Mouse (Mus musculus): Measurements from ENCODE around the gene Map7d1.

DNA sequence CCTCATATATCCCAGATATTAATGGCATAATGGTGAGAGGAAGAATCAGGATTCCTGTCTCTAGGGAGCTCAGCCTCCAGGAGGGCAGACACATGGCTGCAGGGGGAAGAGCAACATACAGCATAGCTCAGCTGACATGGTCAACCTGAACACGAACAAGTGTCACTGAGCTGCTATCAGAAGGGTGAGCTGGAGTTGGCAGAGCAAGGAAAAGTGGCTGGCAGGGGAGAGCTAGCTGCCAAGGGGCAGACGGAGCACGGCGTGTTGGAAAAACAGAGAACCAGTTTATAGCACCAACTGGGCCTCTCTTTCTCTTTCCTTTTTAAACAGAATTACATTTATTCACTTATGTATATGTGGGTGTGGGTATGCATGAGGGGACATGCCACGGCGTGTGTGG, 13.6 kb downstream of the Map7d1 start:
- TF ChIP-seq POLR2A (IDR thresholded peaks at IDR 0.05; ENCODE audit: borderline replicate concordance, insufficient read depth, low read length): no peak
- TF ChIP-seq CTCF (IDR thresholded peaks at IDR 0.05; ENCODE audit: borderline replicate concordance, insufficient read depth, low read depth, low read length): no peak

Measured in cerebellum, adult 2 months (tissue).